Mouse (Mus musculus) lung, adult 2 months (tissue): ENCODE measurements around the gene Dctn3.

ENCODE experiments used
- CTCF ChIP-seq: fragments of 200-500 bp; IDR thresholded peaks from 2 replicates; pipeline ENCODE4 v1.5.1; 2011; ENCODE audit warnings: mild to moderate bottlenecking, low read length, control low read depth; ENCODE audit not compliant: insufficient read depth
- POLR2A ChIP-seq: fragments of 200-500 bp; IDR thresholded peaks from 2 replicates; pipeline ENCODE4 v1.6.1; 2011; ENCODE audit warnings: low read depth, mild to moderate bottlenecking, control low read depth, low read length, borderline replicate concordance; ENCODE audit errors: extremely low read depth

DNA sequence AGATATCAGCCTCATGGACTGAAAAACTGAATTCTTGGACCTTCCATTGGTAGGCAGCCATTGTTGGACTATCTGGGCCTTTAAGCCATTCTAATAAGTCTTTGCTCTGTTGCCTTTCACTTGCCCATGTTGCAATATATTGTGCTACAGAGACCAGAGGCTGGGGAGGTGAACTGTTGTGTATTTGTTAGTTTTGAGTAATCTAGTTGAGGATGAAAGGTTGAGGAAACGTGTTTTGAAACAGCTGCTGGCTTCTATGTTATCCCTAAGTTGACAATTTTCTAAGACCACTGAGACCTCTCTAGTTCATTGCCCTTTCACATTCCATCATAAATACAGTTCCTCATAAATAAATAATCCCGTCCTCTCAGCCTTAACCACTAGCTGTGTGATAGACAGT is 21.2 kb upstream of the Dctn3 start:
- TF ChIP-seq POLR2A (no peak), CTCF (no peak)
